Mouse (Mus musculus): ENCODE measurements at regions not wholly inside any gene's neighbourhood (a gene's known extent, or its start where the extent isn't known, plus 50 kb on each side); places are given as distances from the start of the nearest gene placed in this dataset.

DNA sequence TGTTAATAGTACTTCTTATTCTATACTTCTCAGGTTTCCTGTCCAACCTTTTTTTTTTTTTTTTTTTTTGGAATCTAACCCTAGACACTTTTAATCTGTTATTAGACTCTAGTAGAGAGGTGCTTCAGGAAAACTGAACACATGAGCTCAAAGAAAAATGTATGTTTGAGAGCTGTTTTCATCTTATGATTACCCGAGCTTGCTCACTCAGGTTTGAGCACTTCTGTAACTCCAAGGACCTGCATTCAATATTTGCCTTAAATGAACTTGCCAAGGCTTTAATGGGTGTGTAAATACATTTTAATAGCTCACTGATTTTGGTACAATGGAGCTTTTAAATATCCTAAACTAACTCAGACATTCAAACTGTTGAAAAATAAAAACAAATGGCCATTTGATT lies 367.8 kb downstream of the Nr2f2 start:
- TF ChIP-seq POLR2A (IDR thresholded peaks at IDR 0.05; ENCODE audit: borderline replicate concordance, extremely low read depth, insufficient read depth, insufficient read length, poor library complexity, severe bottlenecking) (no peak), CTCF (IDR thresholded peaks at IDR 0.05; ENCODE audit: borderline replicate concordance, extremely low read depth, insufficient read depth, insufficient read length) (no peak)
